Mouse (Mus musculus) left cerebral cortex, adult 2 months (tissue): ENCODE results near the gene Cd44. TPM values are rescaled to one million over a fixed set of nuclear protein-coding genes. Genes with fewer than 3 reads are reported as not detected.
A peak's percentile ranks its signal among the peaks of the same experiment; 100 is the strongest.

Source experiments
- DNase-seq, 2 experiments: peaks; one replicate each; pipeline ENCODE4 v3.0.0; 2021 to 2022; ENCODE audit warnings: low spot score in 2 of 2, mixed read lengths in 1 of 2; ENCODE audit errors: extremely low spot score in 1 of 2
- H3K27ac ChIP-seq: fragments of 200-600 bp; 2 replicates; pipeline ENCODE4 v1.8.1; 2022
- H3K4me3 ChIP-seq: fragments of 200-600 bp; 2 replicates; pipeline ENCODE4 v1.8.1; 2022
- CTCF ChIP-seq: fragments of 200-600 bp; IDR thresholded peaks from 2 replicates; pipeline ENCODE4 v1.8.1; 2022; ENCODE audit warnings: antibody characterized with exemption, mild to moderate bottlenecking, moderate library complexity
- intact Hi-C: fragments of 180-260 bp; cut with DNase I; formaldehyde crosslinking; loops from one replicate; pipeline ENCODE4 v1.15.1; 2025
- total RNA-seq, 2 experiments: library from RNA; stranded (reverse); gene quantifications; 2 replicates each; pipeline ENCODE4 v1.2.3; 2021

The Cd44 gene
- total RNA-seq, 2 experiments from 2014 or later: 2.9 to 4.4 TPM

- no peak for TF ChIP-seq CTCF
- no peak overlapping the region for H3K27ac ChIP-seq
- intact Hi-C loops: no loop called here
- no peak for DNase-seq
- no peak overlapping the region for H3K4me3 ChIP-seq
These were observed 33.4 kb upstream of the Cd44 start for GRCm38 (mm10) chr2:102934834-102935233.

DNA sequence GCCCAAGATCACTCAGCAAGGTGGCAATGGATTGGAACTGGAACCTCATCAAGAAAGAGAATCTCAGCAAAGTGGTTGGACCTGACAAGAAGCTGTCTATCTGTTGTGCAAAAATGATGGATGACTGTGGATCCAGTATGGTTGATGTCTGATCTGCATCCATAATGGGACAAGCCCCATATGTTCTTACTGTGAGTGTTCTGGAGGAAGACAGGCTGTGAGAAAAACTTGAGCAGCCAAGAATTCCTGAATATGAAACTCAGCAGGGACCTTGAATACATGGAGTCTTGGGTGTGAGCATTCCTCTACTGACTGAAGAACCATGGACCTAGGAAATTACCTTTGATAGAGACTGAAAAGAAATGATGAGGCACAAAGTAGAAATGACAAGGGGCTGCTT lies 32.3 kb upstream of the Cd44 start:
- Histone ChIP-seq H3K4me3 (no peak overlapping the region), H3K27ac (no peak overlapping the region)
- intact Hi-C loops: no loop called here
- no peak for DNase-seq
- TF ChIP-seq CTCF: no peak

GRCm38 (mm10) chr2:102933142-102933541 lies 31.7 kb upstream of the Cd44 start:
- Histone ChIP-seq H3K4me3 (no peak overlapping the region), H3K27ac (no peak overlapping the region)
- DNase-seq: no peak
- TF ChIP-seq CTCF: no peak
- intact Hi-C loops: no loop called here

DNA sequence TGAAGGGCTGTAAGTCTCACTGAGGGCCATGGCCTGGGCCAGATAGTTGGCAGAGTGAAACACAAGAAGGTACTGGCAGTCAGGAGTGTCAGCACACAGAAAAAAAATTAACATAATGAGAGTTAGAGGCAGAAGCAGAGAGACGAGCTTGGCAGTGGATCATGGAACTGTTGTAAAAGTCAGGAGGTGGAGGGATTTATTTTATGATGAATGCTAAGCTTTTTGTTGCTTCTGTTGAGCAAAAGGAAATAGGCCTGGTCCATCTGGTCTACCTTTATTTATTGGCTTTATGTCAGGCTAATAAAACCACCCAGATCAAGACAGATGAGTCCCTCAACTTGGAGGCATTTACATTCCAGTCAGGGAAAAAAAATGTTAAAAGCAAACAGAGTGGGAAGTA lies 31.2 kb upstream of the Cd44 start:
- H3K27ac ChIP-seq: no peak overlapping the region
- H3K4me3 ChIP-seq: no peak overlapping the region

DNA sequence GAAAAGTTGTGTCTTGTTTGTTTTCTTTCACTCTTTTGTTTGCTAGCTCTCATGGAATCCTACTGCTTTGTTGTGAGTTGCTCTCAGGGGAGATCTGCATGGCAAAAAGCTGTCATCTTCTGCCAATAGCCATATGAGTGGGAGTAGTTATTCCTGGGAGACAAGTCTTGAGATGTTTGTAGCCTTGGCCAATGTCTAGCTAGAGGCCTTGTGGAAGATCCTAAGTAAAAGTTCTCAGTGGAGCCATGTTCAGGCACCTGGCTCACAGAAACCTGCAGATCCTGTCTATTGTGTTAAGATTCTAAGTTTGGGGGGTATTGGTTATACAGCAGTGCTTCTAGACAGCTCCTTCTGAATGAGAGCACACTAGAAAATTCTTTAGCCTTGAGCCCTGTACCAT lies 26.7 kb upstream of the Cd44 start:
- H3K27ac ChIP-seq: no peak overlapping the region
- no peak for TF ChIP-seq CTCF
- DNase-seq: no peak
- intact Hi-C loops: no loop called here
- no peak overlapping the region for H3K4me3 ChIP-seq

More for the DNA sequence above, 31.2 kb upstream of the Cd44 start:
- no peak for DNase-seq
- intact Hi-C loops: no loop called here
- no peak for TF ChIP-seq CTCF

GRCm38 (mm10) chr2:102924480-102924879 lies 23.0 kb upstream of the Cd44 start:
- Histone ChIP-seq H3K4me3 (no peak overlapping the region), H3K27ac (no peak overlapping the region)
- TF ChIP-seq CTCF: no peak
- DNase-seq: no peak
- intact Hi-C loops: no loop called here

- H3K4me3 ChIP-seq: no peak overlapping the region
- intact Hi-C loops: no loop called here
- no peak for TF ChIP-seq CTCF
These were observed 22.2 kb upstream of the Cd44 start for GRCm38 (mm10) chr2:102923682-102924081.

DNA sequence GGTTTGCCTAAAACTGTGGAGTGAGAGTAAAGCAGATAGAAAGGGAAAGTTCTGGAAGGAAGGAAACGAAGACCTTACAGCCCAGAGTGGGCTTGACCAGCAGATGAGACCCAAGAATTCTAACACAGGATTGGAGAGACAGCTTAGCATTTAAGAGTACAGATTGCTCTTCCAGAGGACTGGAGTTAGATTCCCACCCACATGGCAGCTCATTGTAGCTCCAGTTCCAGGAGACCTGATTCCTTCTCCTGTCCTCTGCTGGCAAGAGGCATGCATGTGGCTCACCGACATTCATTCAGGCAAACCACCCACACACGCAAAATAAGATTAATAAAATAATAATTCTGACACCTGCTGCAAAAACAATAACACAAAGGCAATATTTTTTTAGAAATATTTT lies 20.6 kb upstream of the Cd44 start:
- no peak for DNase-seq
- peak overlapping the region; percentile 21; the same call in 1 of the 2 replicates for H3K27ac ChIP-seq
- TF ChIP-seq CTCF: no peak
- no peak overlapping the region for H3K4me3 ChIP-seq
- intact Hi-C loops: no loop called here

More at GRCm38 (mm10) chr2:102923682-102924081, 22.2 kb upstream of the Cd44 start:
- no peak overlapping the region for H3K27ac ChIP-seq
- DNase-seq: no peak

DNA sequence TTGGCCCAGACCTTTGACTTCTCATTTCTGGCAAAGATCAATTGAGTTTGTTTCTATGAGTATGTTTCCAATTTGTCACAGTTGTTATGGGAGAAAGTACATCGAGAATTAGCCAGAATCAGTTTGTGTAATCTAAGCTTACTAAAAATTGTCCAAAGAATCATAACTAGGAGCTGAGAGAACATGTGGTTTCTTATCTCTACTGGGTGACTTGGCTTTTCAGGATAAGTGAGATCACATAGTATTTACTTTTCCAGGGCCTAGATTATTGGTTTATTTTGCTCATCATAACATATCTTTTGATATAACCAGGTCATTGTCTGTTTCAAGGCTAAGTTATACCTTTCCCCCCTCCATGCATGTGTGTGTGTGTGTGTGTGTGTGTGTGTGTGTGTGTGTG lies 16.8 kb upstream of the Cd44 start:
- no peak for TF ChIP-seq CTCF
- Histone ChIP-seq H3K27ac (no peak overlapping the region), H3K4me3 (no peak overlapping the region)
- intact Hi-C loops: no loop called here
- DNase-seq: no peak

DNA sequence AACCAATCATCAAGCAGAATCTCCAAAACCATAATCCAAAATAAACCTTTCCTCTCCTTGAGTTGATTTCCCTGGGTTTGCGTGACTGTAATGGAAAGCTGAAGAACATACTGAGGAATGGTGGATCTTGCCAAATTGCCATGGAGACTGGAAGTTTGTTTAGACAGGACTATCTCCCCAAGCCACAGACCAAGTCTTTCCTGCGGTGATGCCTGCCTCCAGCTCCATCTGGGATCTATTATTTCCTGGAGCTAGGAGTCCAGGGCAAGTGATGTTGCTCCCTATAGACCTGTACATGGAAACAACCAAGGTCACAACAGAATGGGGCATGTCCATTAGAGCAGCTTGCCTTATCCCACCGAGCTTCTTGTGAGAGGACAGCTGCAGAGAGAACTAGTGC lies 15.1 kb upstream of the Cd44 start:
- no peak overlapping the region for H3K4me3 ChIP-seq
- intact Hi-C loops: no loop called here
- no peak for TF ChIP-seq CTCF
- H3K27ac ChIP-seq: no peak overlapping the region
- no peak for DNase-seq

- DNase-seq: no peak
- intact Hi-C loops: no loop called here
These were observed 13.2 kb upstream of the Cd44 start for GRCm38 (mm10) chr2:102914675-102915074.

DNA sequence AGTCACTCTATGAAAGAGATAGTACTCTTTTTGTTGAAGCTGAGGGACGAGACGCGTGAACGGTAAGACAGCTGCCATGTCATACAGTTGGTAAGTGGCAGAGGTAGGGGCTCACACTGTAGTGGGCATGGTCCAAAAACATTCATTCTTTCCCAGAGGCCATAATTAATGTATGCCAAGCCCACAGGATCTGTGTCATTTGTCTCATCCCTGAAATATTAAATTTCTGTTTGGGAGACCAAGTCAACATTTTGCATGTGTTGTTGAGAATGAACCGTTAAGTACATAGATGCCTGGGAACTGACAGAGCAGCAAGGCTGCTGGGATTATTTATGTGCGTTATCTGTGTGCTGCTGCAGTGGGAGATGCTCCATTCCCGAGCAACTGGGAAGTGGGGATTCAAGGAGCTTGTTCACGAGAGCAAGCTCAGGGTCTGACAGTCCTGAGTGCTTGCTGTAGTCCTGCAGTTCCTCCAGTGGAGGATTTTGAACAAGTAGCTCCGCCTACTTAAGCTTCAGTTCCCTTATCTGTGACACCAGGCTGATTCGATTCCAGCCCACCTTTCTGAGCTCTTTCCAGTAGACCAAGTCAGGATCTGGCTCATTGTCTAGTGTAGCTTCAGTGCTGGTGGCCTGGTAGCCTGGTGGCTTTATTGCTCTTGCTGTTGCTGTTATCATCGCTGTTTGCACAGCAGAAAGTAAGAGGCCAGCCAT lies 12.5 kb upstream of the Cd44 start:
- no peak for TF ChIP-seq CTCF
- intact Hi-C loops: no loop called here
- DNase-seq: no peak
- no peak overlapping the region for H3K4me3 ChIP-seq
- H3K27ac ChIP-seq: no peak overlapping the region

More at GRCm38 (mm10) chr2:102914675-102915074, 13.2 kb upstream of the Cd44 start:
- Histone ChIP-seq H3K27ac (no peak overlapping the region), H3K4me3 (no peak overlapping the region)
- TF ChIP-seq CTCF: no peak

- Histone ChIP-seq H3K4me3 (no peak overlapping the region), H3K27ac (no peak overlapping the region)
- no peak for DNase-seq
- TF ChIP-seq CTCF: no peak
- intact Hi-C loops: no loop called here
These were observed 11.5 kb upstream of the Cd44 start for GRCm38 (mm10) chr2:102912951-102913350.
